Mouse (Mus musculus) adrenal gland (tissue): ENCODE results near the gene Gatad2a.

Source experiments
- intact Hi-C: fragments of 180-260 bp; cut with DNase I; formaldehyde crosslinking; loops from one replicate; pipeline ENCODE4 v1.15.1; 2025

Gene Gatad2a

GRCm38 (mm10) chr8:69939633-69940032 lies 56.6 kb downstream of the Gatad2a start:
- intact Hi-C loops, result no loop called here

GRCm38 (mm10) chr8:69938245-69938982 lies 57.8 kb downstream of the Gatad2a start:
- intact Hi-C loops, result no loop called here

- intact Hi-C loops, result no loop called here
These were observed 58.7 kb downstream of the Gatad2a start for GRCm38 (mm10) chr8:69937466-69937865.

- intact Hi-C loops, result no loop called here
These were observed 60.0 kb downstream of the Gatad2a start for GRCm38 (mm10) chr8:69936050-69936794.

- intact Hi-C loops, result no loop called here
These were observed 60.8 kb downstream of the Gatad2a start for GRCm38 (mm10) chr8:69935431-69935830.

GRCm38 (mm10) chr8:69934582-69934981 lies 61.6 kb downstream of the Gatad2a start:
- intact Hi-C loops, result no loop called here

GRCm38 (mm10) chr8:69933811-69934210 lies 62.4 kb downstream of the Gatad2a start:
- intact Hi-C loops, result no loop called here

- intact Hi-C loops, result no loop called here
These were observed 69.3 kb downstream of the Gatad2a start for GRCm38 (mm10) chr8:69926901-69927300.

GRCm38 (mm10) chr8:69923986-69924385 lies 72.2 kb downstream of the Gatad2a start:
- intact Hi-C loops, result no loop called here

- intact Hi-C loops, result no loop called here
These were observed 75.0 kb downstream of the Gatad2a start for GRCm38 (mm10) chr8:69921141-69921540.

GRCm38 (mm10) chr8:69919876-69920662 lies 76.1 kb downstream of the Gatad2a start:
- intact Hi-C loops, result loop anchor here (1.0 kb wide), 1 partner anchor 81 kb away; no protein-coding TSS in a partner anchor

- intact Hi-C loops, result loop anchor here (1.0 kb wide), 1 partner anchor 82 kb away; no protein-coding TSS in a partner anchor
These were observed 77.2 kb downstream of the Gatad2a start for GRCm38 (mm10) chr8:69919010-69919409.

- intact Hi-C loops, result no loop called here
These were observed 77.7 kb downstream of the Gatad2a start for GRCm38 (mm10) chr8:69918506-69918905.

GRCm38 (mm10) chr8:69915748-69916147 lies 80.4 kb downstream of the Gatad2a start:
- intact Hi-C loops, result no loop called here

- intact Hi-C loops, result no loop called here
These were observed 81.7 kb downstream of the Gatad2a start for GRCm38 (mm10) chr8:69914526-69914925.

- intact Hi-C loops, result no loop called here
These were observed 83.6 kb downstream of the Gatad2a start for GRCm38 (mm10) chr8:69912478-69913074.

GRCm38 (mm10) chr8:69911917-69912316 lies 84.3 kb downstream of the Gatad2a start:
- intact Hi-C loops, result no loop called here

- intact Hi-C loops, result no loop called here
These were observed 89.1 kb downstream of the Gatad2a start for GRCm38 (mm10) chr8:69907106-69907505.

- intact Hi-C loops, result no loop called here
These were observed 89.9 kb downstream of the Gatad2a start for GRCm38 (mm10) chr8:69906260-69906659.

GRCm38 (mm10) chr8:69904096-69904495 lies 92.1 kb downstream of the Gatad2a start:
- intact Hi-C loops, result no loop called here

- intact Hi-C loops, result no loop called here
These were observed 93.1 kb downstream of the Gatad2a start for GRCm38 (mm10) chr8:69903063-69903542.
